Comparison of ENCODE assay signal across 8 mouse cellular contexts in genomic region chr11:102318576-102319409, GRCm38 (mm10). TPM values are rescaled to one million over a fixed set of nuclear protein-coding genes. Genes with fewer than 3 reads are reported as not detected.
DNase-seq lines count a peak whose midpoint lies in the region; ATAC-seq lines count a peak whose summit lies in the region.

No protein-coding gene starts in this region.

- no peaks in the 10 kb centered on the region for H3K9me3 ChIP-seq in heart, embryonic 14.5 days (ENCODE audit: control insufficient read depth, low read length)
- H3K9me3 ChIP-seq in lung, embryonic 16.5 days (ENCODE audit: control insufficient read depth, low read length), result no peaks in the 10 kb centered on the region

- WGBS in heart, embryonic 14.5 days, result under 1% methylated on average over 73 of the region's 84 CpGs
- WGBS in lung, embryonic 16.5 days, result under 1% methylated on average over 66 of the region's 84 CpGs

- H3K9ac ChIP-seq in heart, embryonic 14.5 days (ENCODE audit: low read length), result peak overlapping the region; percentile 100
- peak overlapping the region; percentile 100 for H3K9ac ChIP-seq in lung, embryonic 16.5 days (ENCODE audit: low read length)

- ATAC-seq in heart, embryonic 14.5 days (ENCODE audit: insufficient number of reproducible peaks, insufficient read depth, low FRiP score, low read depth), result no peak
- ATAC-seq in lung, embryonic 16.5 days (ENCODE audit: low read depth), result peak; percentile 6; the same call in 1 of the 2 replicates

- H3K36me3 ChIP-seq in heart, embryonic 14.5 days (ENCODE audit: control insufficient read depth, insufficient read depth, low read length), result peaks cover 18% of the 10 kb centered on the region
- peaks cover 8% of the 10 kb centered on the region for H3K36me3 ChIP-seq in lung, embryonic 16.5 days (ENCODE audit: control insufficient read depth, insufficient read depth, low read length)

- no peaks in the 10 kb centered on the region for H3K27me3 ChIP-seq in heart, embryonic 14.5 days (ENCODE audit: control insufficient read depth, insufficient read depth, low read length)
- no peaks in the 10 kb centered on the region for H3K27me3 ChIP-seq in lung, embryonic 16.5 days (ENCODE audit: control insufficient read depth, insufficient read depth, low read depth, low read length)

- peak; percentile 59 to 69 for DNase-seq in spleen, adult 18-20 months
- DNase-seq in spleen, adult 12 weeks (ENCODE audit: low spot score), result no peak
- DNase-seq in cerebellum, postnatal 25 days, result peak; percentile 78 to 80
- peak; percentile 76 for DNase-seq in kidney, postnatal 10 days
- DNase-seq in retina, embryonic 14.5 days (ENCODE audit: low spot score), result peak; percentile 61
- DNase-seq in urinary bladder, postnatal 25 days (ENCODE audit: low spot score), result peak; percentile 48

- H3K27ac ChIP-seq in heart, embryonic 14.5 days (replicated peaks in 1 of 2; ENCODE audit: control insufficient read depth in 1 of 2, insufficient read depth in 1 of 2, low read depth in 2 of 2, low read length in 2 of 2), result peak overlapping the region; percentile 97 to 99
- H3K27ac ChIP-seq in lung, embryonic 16.5 days (ENCODE audit: low read length), result peak overlapping the region; percentile 99

- H3K4me1 ChIP-seq in heart, embryonic 14.5 days (ENCODE audit: control insufficient read depth in 2 of 2, insufficient read depth in 2 of 2, low read length in 2 of 2), result peaks cover 3 to 23% of the 10 kb centered on the region in 2 experiments
- peaks cover 17% of the 10 kb centered on the region for H3K4me1 ChIP-seq in lung, embryonic 16.5 days (replicated peaks; ENCODE audit: control insufficient read depth, insufficient read depth, low read length)

- peak overlapping the region; percentile 96 to 100 for H3K4me3 ChIP-seq in heart, embryonic 14.5 days (ENCODE audit: control insufficient read depth in 1 of 2, insufficient read depth in 1 of 2, low read depth in 1 of 2, low read length in 2 of 2)
- peak overlapping the region; percentile 95 for H3K4me3 ChIP-seq in lung, embryonic 16.5 days (ENCODE audit: low read length)

- peak overlapping the region; percentile 87 for H3K4me2 ChIP-seq in heart, embryonic 14.5 days (ENCODE audit: low read length)
- peak overlapping the region; percentile 96 for H3K4me2 ChIP-seq in lung, embryonic 16.5 days (ENCODE audit: low read depth, low read length)

RNA-seq across cellular contexts. Expression of gene Ubtf, which starts 0.7 kb away (rescaled TPM):
- 50.2 and 53.6 TPM in 2 replicates for polyA plus RNA-seq in heart, embryonic 14.5 days (2014; fragmentation: Nextera tagmentation; extraction: Ambion mirVana)
- polyA plus RNA-seq in lung, embryonic 16.5 days (2015; fragmentation: Nextera tagmentation; extraction: Ambion mirVana), result 69.6 and 73.0 TPM in 2 replicates

RNA-seq across cellular contexts. Expression of gene Atxn7l3, which starts 22.4 kb away (rescaled TPM):
- 7.0 and 10.6 TPM in 2 replicates for polyA plus RNA-seq in heart, embryonic 14.5 days (2014; fragmentation: Nextera tagmentation; extraction: Ambion mirVana)
- polyA plus RNA-seq in lung, embryonic 16.5 days (2015; fragmentation: Nextera tagmentation; extraction: Ambion mirVana), result 11.1 and 11.6 TPM in 2 replicates

RNA-seq across cellular contexts. Expression of gene Tmub2, which starts 34.1 kb away (rescaled TPM):
- polyA plus RNA-seq in heart, embryonic 14.5 days (2014; fragmentation: Nextera tagmentation; extraction: Ambion mirVana), result 39.1 and 46.5 TPM in 2 replicates
- 52.8 and 60.2 TPM in 2 replicates for polyA plus RNA-seq in lung, embryonic 16.5 days (2015; fragmentation: Nextera tagmentation; extraction: Ambion mirVana)

RNA-seq across cellular contexts. Expression of gene Slc4a1, which starts 47.2 kb away (rescaled TPM):
- polyA plus RNA-seq in heart, embryonic 14.5 days (2014; fragmentation: Nextera tagmentation; extraction: Ambion mirVana), result 5.6 and 11.8 TPM in 2 replicates
- 8.9 and 18.2 TPM in 2 replicates for polyA plus RNA-seq in lung, embryonic 16.5 days (2015; fragmentation: Nextera tagmentation; extraction: Ambion mirVana)

RNA-seq across cellular contexts. Expression of gene Asb16, which starts 50.2 kb away (rescaled TPM):
- polyA plus RNA-seq in heart, embryonic 14.5 days (2014; fragmentation: Nextera tagmentation; extraction: Ambion mirVana), result 0.09 and 0.11 TPM in 2 replicates
- polyA plus RNA-seq in lung, embryonic 16.5 days (2015; fragmentation: Nextera tagmentation; extraction: Ambion mirVana), result 0.05 and 0.08 TPM in 2 replicates
